Mouse (Mus musculus) cortical plate, adult 2 months (tissue): Measurements from ENCODE around the gene Gpr119.

Experiments used
- CTCF ChIP-seq: fragments of 200-500 bp; IDR thresholded peaks from 2 replicates; pipeline ENCODE4 v1.5.1; 2011; ENCODE audit warnings: mild to moderate bottlenecking, control low read depth, low read length; ENCODE audit not compliant: insufficient read depth; ENCODE audit errors: extremely low read depth
- POLR2A ChIP-seq: fragments of 200-500 bp; IDR thresholded peaks from 2 replicates; pipeline ENCODE4 v1.6.1; 2011; ENCODE audit warnings: mild to moderate bottlenecking, low read length, control low read depth; ENCODE audit not compliant: insufficient read depth; ENCODE audit errors: extremely low read depth

DNA sequence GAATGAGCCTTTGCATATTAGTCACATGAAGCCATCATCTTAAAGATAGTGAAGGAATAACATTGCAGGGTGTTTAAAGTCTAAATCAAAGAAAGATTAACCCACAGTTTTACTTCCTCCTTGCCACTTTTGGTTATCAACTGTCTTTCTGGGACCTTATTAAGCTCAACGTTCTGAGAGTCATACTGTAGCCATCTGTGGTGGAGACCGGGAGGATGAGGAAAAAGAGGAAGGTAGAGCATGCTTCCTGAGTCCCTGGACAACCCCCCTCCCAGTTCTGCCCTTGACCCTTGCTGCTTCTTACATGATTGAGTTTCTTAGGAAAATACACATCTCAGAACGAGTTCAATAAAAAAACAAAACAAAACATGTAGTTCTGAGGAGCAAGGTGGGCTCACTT lies 2.6 kb downstream of the Gpr119 start:
- no peak for TF ChIP-seq CTCF
- TF ChIP-seq POLR2A = no peak
